Mouse (Mus musculus) hindbrain, embryonic 12.5 days (tissue): ENCODE measurements at regions not wholly inside any gene's neighbourhood (a gene's known extent, or its start where the extent isn't known, plus 50 kb on each side); places are given as distances from the start of the nearest gene placed in this dataset.
"Not testable (repeated sequence)": the region's sequence is repeated elsewhere in the genome, so short reads cannot be mapped to it uniquely, and the experiment has no call there.

Experiments
- ATAC-seq: fragments of 200-750 bp; cut with Nextera tagmentation; 2 replicates; pipeline ENCODE4 v1.8.0; 2017; ENCODE audit warnings: moderate TSS enrichment; ENCODE audit not compliant: low FRiP score
- H3K27ac ChIP-seq: fragments of 300-500 bp; sonication (generic); 2 replicates; pipeline ENCODE4 v1.5.1; 2016; ENCODE audit warnings: mild to moderate bottlenecking
- H3K27me3 ChIP-seq: fragments of 300-500 bp; sonication (generic); 2 replicates; pipeline ENCODE4 v1.6.1; 2016; ENCODE audit warnings: mild to moderate bottlenecking
- H3K36me3 ChIP-seq: fragments of 300-500 bp; sonication (generic); 2 replicates; pipeline ENCODE4 v1.6.1; 2016; ENCODE audit warnings: mild to moderate bottlenecking
- H3K4me1 ChIP-seq: fragments of 300-500 bp; sonication (generic); 2 replicates; pipeline ENCODE4 v1.6.1; 2016
- H3K4me2 ChIP-seq: fragments of 300-500 bp; sonication (generic); replicated peaks from 2 replicates; pipeline ENCODE4 v1.6.1; 2016; ENCODE audit warnings: mild to moderate bottlenecking
- H3K4me3 ChIP-seq: fragments of 300-500 bp; sonication (generic); 2 replicates; pipeline ENCODE4 v1.5.1; 2016; ENCODE audit warnings: mild to moderate bottlenecking
- H3K9ac ChIP-seq: fragments of 300-500 bp; sonication (generic); 2 replicates; pipeline ENCODE4 v1.6.1; 2016; ENCODE audit warnings: mild to moderate bottlenecking, moderate library complexity
- H3K9me3 ChIP-seq: fragments of 300-500 bp; sonication (generic); replicated peaks from 2 replicates; pipeline ENCODE4 v1.6.1; 2016; ENCODE audit warnings: mild to moderate bottlenecking
- WGBS: fragments of 180-500 bp; shearing (Covaris S2); methylation state at CpG from one replicate; pipeline ENCODE4 v1.1.7; 2016; 5-methylcytosine and 5-hydroxymethylcytosine counted together

DNA sequence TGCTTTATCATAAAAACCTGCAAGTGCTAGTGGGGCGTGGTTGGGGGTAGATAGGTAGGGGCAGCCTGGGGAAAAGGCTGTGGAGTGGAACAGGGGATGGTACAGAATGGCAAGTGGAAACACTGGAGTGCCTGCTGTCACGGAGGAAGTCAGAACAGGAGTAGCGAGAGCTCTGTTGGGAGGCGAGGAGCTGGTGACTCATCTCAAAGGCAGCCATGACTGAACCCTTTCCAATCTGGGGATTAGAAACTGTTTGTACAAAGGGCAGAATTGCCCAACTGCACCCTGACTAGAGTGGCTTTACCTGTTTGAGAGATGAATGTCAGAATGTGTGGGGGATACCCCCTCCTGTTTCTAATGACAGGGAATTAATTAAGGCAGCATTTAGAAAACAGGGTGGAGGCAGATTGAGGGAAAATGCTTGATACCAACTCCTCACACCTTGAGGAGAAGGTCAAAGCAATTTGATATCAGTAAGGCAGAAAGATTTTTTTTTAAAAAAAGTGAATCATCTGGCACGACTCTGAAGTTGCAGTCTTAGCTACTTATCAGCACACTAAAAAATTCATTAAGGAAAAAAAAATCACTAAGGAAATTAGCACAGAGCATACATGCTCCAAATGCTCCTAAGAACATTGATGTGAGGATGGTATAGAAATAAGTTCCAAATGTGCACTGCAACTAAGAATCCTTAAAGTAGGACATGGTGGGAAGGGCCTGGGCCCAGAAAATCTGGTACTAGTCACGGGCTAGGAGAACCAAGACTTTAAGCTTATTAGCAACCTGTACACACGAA, 54.7 kb upstream of the Usp25 start:
- Histone ChIP-seq H3K36me3 (no peaks in the 10 kb centered on the region), H3K9me3 (no peaks in the 10 kb centered on the region), H3K4me3 (no peak overlapping the region), H3K4me2 (no peak overlapping the region), H3K9ac (no peak overlapping the region), H3K27ac (no peak overlapping the region), H3K27me3 (no peaks in the 10 kb centered on the region), H3K4me1 (no peaks in the 10 kb centered on the region)
- ATAC-seq = no peak
- WGBS = 78% methylated on average over 7 of the region's 7 CpGs

- no peaks in the 10 kb centered on the region for H3K9me3 ChIP-seq
- H3K36me3 ChIP-seq = no peaks in the 10 kb centered on the region
- H3K27me3 ChIP-seq = no peaks in the 10 kb centered on the region
- ATAC-seq = no peak
- 84% methylated on average over 3 of the region's 3 CpGs for WGBS
- no peak overlapping the region for H3K9ac ChIP-seq
- no peak overlapping the region for H3K4me3 ChIP-seq
- no peak overlapping the region for H3K4me2 ChIP-seq
- no peaks in the 10 kb centered on the region for H3K4me1 ChIP-seq
- no peak overlapping the region for H3K27ac ChIP-seq
These were observed 56.0 kb upstream of the Usp25 start for GRCm38 (mm10) chr16:76957491-76957890.

DNA sequence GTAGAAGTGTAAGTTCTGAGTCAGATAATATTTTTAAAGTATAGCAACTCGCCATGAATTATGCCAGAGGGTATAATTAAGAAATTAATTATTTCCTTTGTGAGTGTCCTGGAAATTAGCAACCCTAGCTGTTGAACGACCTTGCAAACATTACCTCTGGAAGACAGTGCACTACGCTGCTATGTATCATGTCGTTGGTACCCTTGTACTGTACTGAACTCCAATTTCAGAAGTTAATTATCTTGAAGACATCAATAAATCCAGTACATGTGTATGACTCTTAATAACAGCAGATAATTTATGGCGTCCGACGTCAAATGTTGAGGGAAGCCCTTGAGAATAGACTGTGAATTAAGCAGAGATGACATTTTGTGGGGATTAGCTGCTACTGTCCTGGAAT, 56.4 kb upstream of the Usp25 start:
- WGBS = 84% methylated on average over 7 of the region's 7 CpGs
- Histone ChIP-seq H3K9ac (no peak overlapping the region), H3K4me3 (no peak overlapping the region), H3K36me3 (no peaks in the 10 kb centered on the region), H3K27ac (no peak overlapping the region), H3K27me3 (no peaks in the 10 kb centered on the region), H3K4me1 (no peaks in the 10 kb centered on the region), H3K4me2 (no peak overlapping the region), H3K9me3 (no peaks in the 10 kb centered on the region)
- ATAC-seq = no peak

DNA sequence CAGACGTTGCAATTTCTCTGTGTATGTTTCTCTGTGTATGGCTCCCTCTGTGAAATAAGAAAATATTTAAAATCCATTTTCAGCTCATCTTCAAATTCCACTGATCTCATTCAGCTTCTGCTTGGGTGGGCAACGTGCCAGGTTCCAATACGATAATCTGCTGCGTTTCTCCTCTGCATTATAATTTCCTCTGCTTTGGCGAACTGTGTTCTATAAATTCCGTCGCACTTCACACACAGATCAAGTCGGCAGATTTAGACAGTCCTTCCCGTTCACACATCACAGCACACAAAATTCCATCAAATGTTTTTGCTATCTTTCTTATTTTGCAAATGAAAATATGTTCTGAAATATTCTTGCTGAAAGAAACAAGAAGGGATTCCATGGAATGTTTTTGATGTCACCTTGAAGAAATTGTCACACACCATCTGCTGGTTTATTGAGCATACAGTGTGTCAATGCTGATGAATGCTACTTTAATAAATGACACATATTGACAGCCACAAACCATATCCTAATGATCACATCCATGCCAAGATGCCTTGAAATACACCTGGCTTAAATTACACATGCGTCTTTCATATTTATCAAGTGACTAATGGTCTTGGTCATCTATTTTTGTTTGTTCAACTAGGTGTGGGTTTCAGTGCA, 62.5 kb upstream of the Usp25 start:
- no peak for ATAC-seq
- no peaks in the 10 kb centered on the region for H3K27me3 ChIP-seq
- H3K9ac ChIP-seq = no peak overlapping the region
- no peaks in the 10 kb centered on the region for H3K36me3 ChIP-seq
- 80% methylated on average over 10 of the region's 10 CpGs for WGBS
- no peaks in the 10 kb centered on the region for H3K9me3 ChIP-seq
- H3K4me1 ChIP-seq = no peaks in the 10 kb centered on the region
- H3K27ac ChIP-seq = no peak overlapping the region
- H3K4me2 ChIP-seq = no peak overlapping the region
- H3K4me3 ChIP-seq = no peak overlapping the region

DNA sequence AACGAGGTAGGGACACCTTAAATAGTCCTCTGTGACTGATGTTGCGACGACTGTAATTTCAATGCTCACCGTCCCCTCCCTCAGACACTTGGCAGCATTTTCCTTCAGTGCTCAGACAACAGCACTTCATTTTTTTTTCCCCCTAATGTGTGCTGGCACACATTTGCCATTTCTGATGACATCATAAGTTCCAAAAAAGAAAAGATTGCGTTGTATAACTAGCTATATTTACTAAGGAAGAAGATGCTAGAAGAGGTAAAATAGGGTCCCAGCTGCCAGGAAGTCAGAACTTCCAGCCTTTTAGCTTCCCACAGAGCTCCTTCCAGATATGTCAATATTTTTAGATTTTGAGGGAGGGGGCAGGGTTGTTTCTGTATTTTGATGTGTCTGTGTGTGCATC, 66.5 kb upstream of the Usp25 start:
- H3K9ac ChIP-seq = no peak overlapping the region
- no peak for ATAC-seq

DNA sequence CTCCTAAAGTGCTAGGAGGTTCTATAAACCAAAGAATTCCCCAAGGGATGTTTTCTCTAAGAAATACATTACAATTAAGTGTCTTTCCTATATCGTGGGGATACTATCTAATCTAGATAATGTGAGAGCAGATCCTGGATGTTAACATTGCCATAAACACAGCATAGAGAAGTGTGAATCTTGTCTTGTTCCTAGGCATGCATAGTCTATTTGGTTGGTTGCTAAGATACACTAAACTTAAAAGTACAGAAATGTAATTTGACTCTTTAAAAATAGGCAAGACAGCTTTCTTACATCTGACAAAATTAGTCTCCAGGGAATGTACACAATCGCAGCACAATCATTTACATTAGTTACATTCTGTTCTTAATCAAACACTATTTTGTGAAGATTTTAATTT, 75.4 kb upstream of the Usp25 start:
- Histone ChIP-seq H3K27me3 (no peaks in the 10 kb centered on the region), H3K4me3 (no peak overlapping the region), H3K9ac (no peak overlapping the region), H3K9me3 (peaks cover 5% of the 10 kb centered on the region; the same call in 1 of the 2 replicates), H3K4me2 (no peak overlapping the region), H3K27ac (no peak overlapping the region), H3K4me1 (no peaks in the 10 kb centered on the region), H3K36me3 (no peaks in the 10 kb centered on the region)
- WGBS = 77% methylated on average over 2 of the region's 2 CpGs
- ATAC-seq = no peak

More for the DNA sequence above, 66.5 kb upstream of the Usp25 start:
- no peak overlapping the region for H3K4me3 ChIP-seq
- H3K36me3 ChIP-seq = no peaks in the 10 kb centered on the region
- H3K4me2 ChIP-seq = no peak overlapping the region
- H3K27ac ChIP-seq = no peak overlapping the region
- WGBS = 75% methylated on average over 5 of the region's 5 CpGs
- no peaks in the 10 kb centered on the region for H3K9me3 ChIP-seq
- H3K4me1 ChIP-seq = no peaks in the 10 kb centered on the region
- no peaks in the 10 kb centered on the region for H3K27me3 ChIP-seq

GRCm38 (mm10) chr16:76927901-76928300, 85.6 kb upstream of the Usp25 start:
- Histone ChIP-seq H3K4me3 (no peak overlapping the region), H3K27ac (no peak overlapping the region), H3K36me3 (no peaks in the 10 kb centered on the region), H3K4me1 (no peaks in the 10 kb centered on the region), H3K4me2 (no peak overlapping the region), H3K9ac (no peak overlapping the region), H3K9me3 (no peaks in the 10 kb centered on the region), H3K27me3 (no peaks in the 10 kb centered on the region)
- ATAC-seq = no peak
- WGBS = 77% methylated on average over 6 of the region's 6 CpGs

- ATAC-seq, H3K9me3 ChIP-seq, H3K4me2 ChIP-seq, H3K36me3 ChIP-seq, H3K4me1 ChIP-seq, H3K27me3 ChIP-seq, H3K27ac ChIP-seq, H3K9ac ChIP-seq, H3K4me3 ChIP-seq: not testable (repeated sequence)
- 96% methylated on average over 11 of the region's 11 CpGs for WGBS
These were observed 93.4 kb upstream of the Usp25 start for GRCm38 (mm10) chr16:76920137-76920536.

GRCm38 (mm10) chr16:76918598-76918997, 94.9 kb upstream of the Usp25 start:
- no peak overlapping the region for H3K27ac ChIP-seq
- no peak overlapping the region for H3K4me2 ChIP-seq
- no peaks in the 10 kb centered on the region for H3K36me3 ChIP-seq
- no peaks in the 10 kb centered on the region for H3K9me3 ChIP-seq
- H3K4me1 ChIP-seq = no peaks in the 10 kb centered on the region
- H3K4me3 ChIP-seq = no peak overlapping the region
- no peaks in the 10 kb centered on the region for H3K27me3 ChIP-seq
- peak; percentile 58; the same call in 1 of the 2 replicates for ATAC-seq
- WGBS = 68% methylated on average over 2 of the region's 2 CpGs
- H3K9ac ChIP-seq = no peak overlapping the region

GRCm38 (mm10) chr16:76914311-76914710, 99.2 kb upstream of the Usp25 start:
- Histone ChIP-seq H3K36me3 (no peaks in the 10 kb centered on the region), H3K27ac (no peak overlapping the region), H3K9ac (no peak overlapping the region), H3K9me3 (no peaks in the 10 kb centered on the region), H3K27me3 (no peaks in the 10 kb centered on the region), H3K4me3 (no peak overlapping the region), H3K4me2 (no peak overlapping the region), H3K4me1 (no peaks in the 10 kb centered on the region)
- ATAC-seq = no peak
- 60% methylated on average over 1 of the region's 1 CpGs for WGBS

- no peak overlapping the region for H3K4me3 ChIP-seq
- no peaks in the 10 kb centered on the region for H3K9me3 ChIP-seq
- WGBS = 81% methylated on average over 11 of the region's 11 CpGs
- no peak for ATAC-seq
- H3K27ac ChIP-seq = no peak overlapping the region
- H3K4me1 ChIP-seq = no peaks in the 10 kb centered on the region
- no peak overlapping the region for H3K9ac ChIP-seq
- H3K27me3 ChIP-seq = no peaks in the 10 kb centered on the region
- no peak overlapping the region for H3K4me2 ChIP-seq
- no peaks in the 10 kb centered on the region for H3K36me3 ChIP-seq
These were observed 108.1 kb upstream of the Usp25 start for GRCm38 (mm10) chr16:76905205-76905996.

DNA sequence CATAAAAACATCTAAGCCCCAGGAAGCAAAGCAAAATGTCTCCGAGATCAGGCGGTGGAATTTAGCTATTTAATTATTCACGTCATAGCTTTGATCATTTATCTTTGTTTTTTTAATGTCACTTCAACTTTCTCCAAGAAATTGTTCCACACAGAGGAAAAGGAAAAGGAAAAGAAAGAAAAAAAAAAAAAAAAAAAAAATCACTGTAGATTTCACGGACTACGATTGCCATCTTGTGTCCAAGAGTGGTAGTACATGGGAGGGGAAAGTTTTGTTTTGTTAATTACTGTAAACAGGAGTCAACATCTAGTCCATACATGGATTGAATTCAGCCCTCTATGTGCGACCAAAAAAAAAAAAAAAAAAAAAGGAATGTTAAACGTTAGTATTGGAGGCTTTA, 114.4 kb upstream of the Usp25 start:
- H3K4me3 ChIP-seq = no peak overlapping the region
- H3K27ac ChIP-seq = no peak overlapping the region
- ATAC-seq = no peak
- H3K27me3 ChIP-seq = no peaks in the 10 kb centered on the region
- WGBS = 20% methylated on average over 7 of the region's 7 CpGs
- H3K9me3 ChIP-seq = no peaks in the 10 kb centered on the region
- peaks cover 4% of the 10 kb centered on the region for H3K4me1 ChIP-seq
- H3K36me3 ChIP-seq = no peaks in the 10 kb centered on the region
- no peak overlapping the region for H3K9ac ChIP-seq
- H3K4me2 ChIP-seq = no peak overlapping the region
